Comparison of ENCODE assay signal across 13 mouse cellular contexts in the genomic region with DNA sequence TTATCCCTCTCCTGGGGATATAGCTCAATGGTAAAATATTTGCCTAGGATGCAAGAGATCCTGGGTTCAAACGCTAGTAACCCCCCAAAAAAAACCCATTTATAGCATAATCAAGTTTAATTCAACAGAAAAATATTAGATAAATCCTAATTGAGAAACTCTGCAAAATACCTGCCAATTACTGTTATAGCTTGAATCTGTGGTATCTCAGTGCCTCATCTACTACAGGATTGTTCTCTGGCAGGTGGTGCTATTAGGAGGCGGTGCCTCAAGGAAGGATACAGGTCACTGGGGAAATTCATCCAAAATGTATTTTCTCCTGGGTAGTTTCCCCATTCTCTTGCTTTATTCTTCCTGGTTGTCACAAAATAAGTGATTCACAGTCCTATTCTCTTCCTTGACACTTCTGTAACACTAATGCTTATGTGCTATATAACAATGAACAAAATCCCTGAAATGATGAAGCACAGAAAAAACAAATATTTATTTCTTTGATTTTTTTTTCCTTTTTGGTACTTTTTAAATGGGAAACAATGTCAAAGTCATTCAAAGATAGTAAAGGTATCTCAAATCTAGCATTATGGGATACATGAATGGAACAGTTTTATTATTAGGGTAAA. TPM values are rescaled to one million over a fixed set of nuclear protein-coding genes. Genes with fewer than 3 reads are reported as not detected.
"Had no signal": no experiment of that assay in that cellular context is flagged by ENCODE, and none has a peak within 500 bp of the region (broad histone marks: within the 10 kb centered on the region; RNA-seq: fewer than 3 reads in every experiment).

No protein-coding gene starts in this region.

- DNase-seq: retina, postnatal 1 day; right cerebral cortex, adult 18-20 months; right cerebral cortex, postnatal 14 days; right cerebral cortex, postnatal 25 days; right cerebral cortex, postnatal 4 days; spleen, adult 18-20 months; thymus, adult 18-20 months; thymus, adult 2 months; thymus, postnatal 14 days; thymus, postnatal 25 days; thymus, postnatal 36 days; thymus, postnatal 4 days had no signal

RNA-seq across cellular contexts. Expression of gene Lin7a, which starts 38.9 kb away (rescaled TPM):
- total RNA-seq: neutrophil, adult 5-6 weeks had no signal
